Mouse (Mus musculus) R1 (cell line): ENCODE measurements around the gene Specc1.
"Not testable (repeated sequence)": the region's sequence is repeated elsewhere in the genome, so short reads cannot be mapped to it uniquely, and the experiment has no call there.

Source experiments
- DNase-seq: peaks from one replicate; pipeline ENCODE4 v3.0.0-alpha.2; 2018; ENCODE audit warnings: low read depth, low spot score

Gene Specc1

GRCm38 (mm10) chr11:61956572-61957295, at the start of gene Specc1:
TSS of gene Specc1 (plus strand) at chr11:61956763.
- peak; percentile 88 for DNase-seq

- DNase-seq: no peak
These were observed 48.2 kb upstream of the Specc1 start for GRCm38 (mm10) chr11:61908315-61908714.

GRCm38 (mm10) chr11:61919702-61920101, 36.9 kb upstream of the Specc1 start:
- no peak for DNase-seq

GRCm38 (mm10) chr11:61923309-61923708, 33.3 kb upstream of the Specc1 start:
- no peak for DNase-seq

GRCm38 (mm10) chr11:61929323-61930097, 27.1 kb upstream of the Specc1 start:
- peak; percentile 48 for DNase-seq

GRCm38 (mm10) chr11:61930098-61930517, 26.5 kb upstream of the Specc1 start, which contains the start of gene Akap10:
TSS of gene Akap10 (minus strand) at chr11:61930252.
- DNase-seq: peak; percentile 91

- DNase-seq: no peak
These were observed 25.6 kb upstream of the Specc1 start for GRCm38 (mm10) chr11:61930640-61931586.

- DNase-seq: no peak
These were observed 18.8 kb upstream of the Specc1 start for GRCm38 (mm10) chr11:61937761-61938160.

- DNase-seq: no peak
These were observed 13.7 kb upstream of the Specc1 start for GRCm38 (mm10) chr11:61942903-61943302.

- DNase-seq: no peak
These were observed 12.1 kb upstream of the Specc1 start for GRCm38 (mm10) chr11:61944417-61944816.

GRCm38 (mm10) chr11:61946608-61947007, 10.0 kb upstream of the Specc1 start:
- DNase-seq: no peak

- peak; percentile 73 for DNase-seq
These were observed 7.2 kb upstream of the Specc1 start for GRCm38 (mm10) chr11:61949315-61949714.

GRCm38 (mm10) chr11:61950632-61951031, 5.9 kb upstream of the Specc1 start:
- peak; percentile 84 for DNase-seq

GRCm38 (mm10) chr11:61955136-61955535, 1.4 kb upstream of the Specc1 start:
- DNase-seq: peak; percentile 12

GRCm38 (mm10) chr11:61955951-61956350, 612 bp upstream of the Specc1 start:
- no peak for DNase-seq

- DNase-seq: peak; percentile 58
These were observed 792 bp downstream of the Specc1 start for GRCm38 (mm10) chr11:61957296-61957813.

- not testable (repeated sequence) for DNase-seq
These were observed 2.1 kb downstream of the Specc1 start for GRCm38 (mm10) chr11:61958706-61959105.

- DNase-seq: no peak
These were observed 3.5 kb downstream of the Specc1 start for GRCm38 (mm10) chr11:61960096-61960495.

GRCm38 (mm10) chr11:61962684-61963083, 6.1 kb downstream of the Specc1 start:
- no peak for DNase-seq

- no peak for DNase-seq
These were observed 6.6 kb downstream of the Specc1 start for GRCm38 (mm10) chr11:61963193-61963592.

GRCm38 (mm10) chr11:61964611-61965010, 8.0 kb downstream of the Specc1 start:
- DNase-seq: no peak
